In genomic region chr19:53052031-53052670, GRCm38 (mm10) we compare ENCODE assay signal across 8 mouse cellular contexts. TPM values are rescaled to one million over a fixed set of nuclear protein-coding genes. Genes with fewer than 3 reads are reported as not detected.
DNase-seq lines count a peak whose midpoint lies in the region; ATAC-seq lines count a peak whose summit lies in the region.
"Had no signal": no experiment of that assay in that cellular context is flagged by ENCODE, and none has a peak within 500 bp of the region (broad histone marks: within the 10 kb centered on the region; RNA-seq: fewer than 3 reads in every experiment).

No protein-coding gene starts in this region.

- intact Hi-C loops in left cerebral cortex, postnatal 4 days (cut with DNase I), result no loop called here

- H3K9me3 ChIP-seq in embryonic facial prominence, embryonic 10.5 days, result peaks cover 3% of the 10 kb centered on the region; the same call in 1 of the 2 replicates
- no peaks in the 10 kb centered on the region for H3K9me3 ChIP-seq in hindbrain, embryonic 14.5 days (ENCODE audit: control insufficient read depth, low read length)
- peaks cover 4% of the 10 kb centered on the region; the same call in 1 of the 2 replicates for H3K9me3 ChIP-seq in midbrain, embryonic 14.5 days (ENCODE audit: control insufficient read depth, low read length)
- H3K9me3 ChIP-seq: limb, embryonic 15.5 days had no signal

- peak overlapping the region; percentile 41 for H3K4me2 ChIP-seq in hindbrain, embryonic 14.5 days (replicated peaks)
- peak overlapping the region; percentile 42 for H3K4me2 ChIP-seq in midbrain, embryonic 14.5 days (ENCODE audit: low read length)
- H3K4me2 ChIP-seq: limb, embryonic 15.5 days had no signal

- ATAC-seq in hindbrain, embryonic 14.5 days (ENCODE audit: low FRiP score), result peak; percentile 48; the same call in 1 of the 2 replicates
- ATAC-seq in midbrain, embryonic 14.5 days (ENCODE audit: low FRiP score, low TSS enrichment), result no peak

- 19% methylated on average over 19 of the region's 19 CpGs for WGBS in embryonic facial prominence, embryonic 10.5 days
- 16% methylated on average over 19 of the region's 19 CpGs for WGBS in hindbrain, embryonic 14.5 days
- WGBS in midbrain, embryonic 14.5 days, result 18% methylated on average over 19 of the region's 19 CpGs

- no peak overlapping the region for H3K9ac ChIP-seq in hindbrain, embryonic 14.5 days
- H3K9ac ChIP-seq in midbrain, embryonic 14.5 days (replicated peaks; ENCODE audit: low read length), result no peak overlapping the region
- H3K9ac ChIP-seq: limb, embryonic 15.5 days had no signal

- no peaks in the 10 kb centered on the region for H3K36me3 ChIP-seq in embryonic facial prominence, embryonic 10.5 days (replicated peaks)
- H3K36me3 ChIP-seq in hindbrain, embryonic 14.5 days (replicated peaks; ENCODE audit: control insufficient read depth, insufficient read depth), result no peaks in the 10 kb centered on the region
- H3K36me3 ChIP-seq in midbrain, embryonic 14.5 days (ENCODE audit: control insufficient read depth, insufficient read depth, low read length), result no peaks in the 10 kb centered on the region
- H3K36me3 ChIP-seq: limb, embryonic 15.5 days had no signal

- H3K27me3 ChIP-seq in embryonic facial prominence, embryonic 10.5 days (replicated peaks; ENCODE audit: low read depth, poor library complexity, severe bottlenecking), result no peaks in the 10 kb centered on the region
- no peaks in the 10 kb centered on the region for H3K27me3 ChIP-seq in hindbrain, embryonic 14.5 days (ENCODE audit: control insufficient read depth, insufficient read depth, low read length)
- no peaks in the 10 kb centered on the region for H3K27me3 ChIP-seq in midbrain, embryonic 14.5 days (ENCODE audit: control insufficient read depth, insufficient read depth, low read length)
- H3K27me3 ChIP-seq: limb, embryonic 15.5 days had no signal

- H3K4me1 ChIP-seq in embryonic facial prominence, embryonic 10.5 days, result peaks cover 20% of the 10 kb centered on the region
- no peaks in the 10 kb centered on the region for H3K4me1 ChIP-seq in hindbrain, embryonic 14.5 days (replicated peaks; ENCODE audit: control insufficient read depth, insufficient read depth, low read length)
- 0 out of 2 replicates have a peak, but pooled peaks cover 3% of the 10 kb centered on the region for H3K4me1 ChIP-seq in midbrain, embryonic 14.5 days (ENCODE audit: control insufficient read depth, insufficient read depth, low read length)

- H3K27ac ChIP-seq in embryonic facial prominence, embryonic 10.5 days (replicated peaks), result peak overlapping the region; percentile 77
- H3K27ac ChIP-seq in hindbrain, embryonic 14.5 days, result no peak overlapping the region
- no peak overlapping the region for H3K27ac ChIP-seq in midbrain, embryonic 14.5 days (replicated peaks; ENCODE audit: low read depth, low read length)

- H3K4me3 ChIP-seq in embryonic facial prominence, embryonic 10.5 days, result peak overlapping the region; percentile 28; the same call in 1 of the 2 replicates
- no peak overlapping the region for H3K4me3 ChIP-seq in hindbrain, embryonic 14.5 days (replicated peaks; ENCODE audit: low read length)
- H3K4me3 ChIP-seq in midbrain, embryonic 14.5 days (replicated peaks; ENCODE audit: low read depth, low read length), result no peak overlapping the region; the same call in 1 of the 2 replicates
- H3K4me3 ChIP-seq: limb, embryonic 15.5 days had no signal

- DNase-seq in left cerebral cortex, postnatal 4 days, result peak; percentile 27
- DNase-seq in left cerebral cortex, adult 18-20 months (ENCODE audit: low spot score in 2 of 2), result no peak
- DNase-seq in embryonic facial prominence, embryonic 10.5 days (ENCODE audit: low spot score), result peak; percentile 72
- no peak for DNase-seq in hindbrain, embryonic 14.5 days (ENCODE audit: low spot score)
- peak; percentile 34 for DNase-seq in midbrain, embryonic 14.5 days
- DNase-seq in urinary bladder, postnatal 36 days (ENCODE audit: low spot score in 2 of 2), result no peak
- DNase-seq in ovary, adult 18-20 months (ENCODE audit: low spot score), result no peak

RNA-seq across cellular contexts. Expression of gene Xpnpep1, which starts 12.1 kb away (rescaled TPM):
- 100 to 1,000 TPM; 123 to 124 TPM for total RNA-seq in left cerebral cortex, postnatal 4 days (2021)
- total RNA-seq in left cerebral cortex, adult 18-20 months (2021), result 10 to 100 TPM; 60.4 to 65.1 TPM
- 158 and 159 TPM in 2 replicates for polyA plus RNA-seq in embryonic facial prominence, embryonic 10.5 days (2016; fragmentation: Nextera tagmentation; extraction: Ambion mirVana)
- 135 and 141 TPM in 2 replicates for polyA plus RNA-seq in hindbrain, embryonic 14.5 days (2014; fragmentation: Nextera tagmentation; extraction: Ambion mirVana)
- polyA plus RNA-seq in midbrain, embryonic 14.5 days (2014; fragmentation: Nextera tagmentation; extraction: Ambion mirVana), result 135 and 136 TPM in 2 replicates

Comparison
In these comparisons a context has a peak if more than half of its experiments do, and no peak if none do; other contexts are left out.
1. DNase-seq: peak in left cerebral cortex, postnatal 4 days (single experiment), embryonic facial prominence, embryonic 10.5 days (single experiment) and midbrain, embryonic 14.5 days (single experiment); none in left cerebral cortex, adult 18-20 months (0 of 2), hindbrain, embryonic 14.5 days (single experiment), urinary bladder, postnatal 36 days (0 of 2) and ovary, adult 18-20 months (single experiment).